Mouse (Mus musculus): Measurements from ENCODE around the gene Slc16a12.
A peak's percentile ranks its signal among the peaks of the same experiment; 100 is the strongest.
"Not testable (repeated sequence)": the region's sequence is repeated elsewhere in the genome, so short reads cannot be mapped to it uniquely, and the experiment has no call there.

Gene Slc16a12

GRCm38 (mm10) chr19:34746688-34747504 is at the start of gene Slc16a12:
Slc16a12 (minus strand) TSS chr19:34747289.
- DNase-seq (ENCODE audit: low read depth, low spot score), result peak; percentile 13
- H3K27me3 ChIP-seq (ENCODE audit: control insufficient read depth, insufficient read depth, low read length, poor library complexity, severe bottlenecking), result no peaks in the 10 kb centered on the region
- H3K36me3 ChIP-seq (ENCODE audit: control insufficient read depth, insufficient read depth, low read length, poor library complexity, severe bottlenecking), result no peaks in the 10 kb centered on the region

GRCm38 (mm10) chr19:34796396-34796795 is 49.3 kb upstream of the Slc16a12 start:
- no peak for DNase-seq (ENCODE audit: low read depth, low spot score)
- no peaks in the 10 kb centered on the region for H3K36me3 ChIP-seq (ENCODE audit: control insufficient read depth, insufficient read depth, low read length, poor library complexity, severe bottlenecking)
- no peaks in the 10 kb centered on the region for H3K27me3 ChIP-seq (ENCODE audit: control insufficient read depth, insufficient read depth, low read length, poor library complexity, severe bottlenecking)

GRCm38 (mm10) chr19:34782491-34782890 is 35.4 kb upstream of the Slc16a12 start:
- no peaks in the 10 kb centered on the region for H3K27me3 ChIP-seq (ENCODE audit: control insufficient read depth, insufficient read depth, low read length, poor library complexity, severe bottlenecking)
- DNase-seq (ENCODE audit: low read depth, low spot score), result no peak
- H3K36me3 ChIP-seq (ENCODE audit: control insufficient read depth, insufficient read depth, low read length, poor library complexity, severe bottlenecking), result no peaks in the 10 kb centered on the region

GRCm38 (mm10) chr19:34778993-34779392 is 31.9 kb upstream of the Slc16a12 start:
- Histone ChIP-seq H3K27me3 (ENCODE audit: control insufficient read depth, insufficient read depth, low read length, poor library complexity, severe bottlenecking) (no peaks in the 10 kb centered on the region), H3K36me3 (ENCODE audit: control insufficient read depth, insufficient read depth, low read length, poor library complexity, severe bottlenecking) (no peaks in the 10 kb centered on the region)
- no peak for DNase-seq (ENCODE audit: low read depth, low spot score)

- no peaks in the 10 kb centered on the region for H3K27me3 ChIP-seq (ENCODE audit: control insufficient read depth, insufficient read depth, low read length, poor library complexity, severe bottlenecking)
- DNase-seq (ENCODE audit: low read depth, low spot score), result no peak
- H3K36me3 ChIP-seq (ENCODE audit: control insufficient read depth, insufficient read depth, low read length, poor library complexity, severe bottlenecking), result no peaks in the 10 kb centered on the region
Measured at GRCm38 (mm10) chr19:34778098-34778497, 31.0 kb upstream of the Slc16a12 start.

GRCm38 (mm10) chr19:34772775-34773174 is 25.7 kb upstream of the Slc16a12 start:
- Histone ChIP-seq H3K36me3 (ENCODE audit: control insufficient read depth, insufficient read depth, low read length, poor library complexity, severe bottlenecking) (no peaks in the 10 kb centered on the region), H3K27me3 (ENCODE audit: control insufficient read depth, insufficient read depth, low read length, poor library complexity, severe bottlenecking) (no peaks in the 10 kb centered on the region)
- DNase-seq (ENCODE audit: low read depth, low spot score), result peak; percentile 75

GRCm38 (mm10) chr19:34770764-34771163 is 23.7 kb upstream of the Slc16a12 start:
- Histone ChIP-seq H3K27me3 (ENCODE audit: control insufficient read depth, insufficient read depth, low read length, poor library complexity, severe bottlenecking) (no peaks in the 10 kb centered on the region), H3K36me3 (ENCODE audit: control insufficient read depth, insufficient read depth, low read length, poor library complexity, severe bottlenecking) (no peaks in the 10 kb centered on the region)
- no peak for DNase-seq (ENCODE audit: low read depth, low spot score)

- Histone ChIP-seq H3K36me3 (ENCODE audit: control insufficient read depth, insufficient read depth, low read length, poor library complexity, severe bottlenecking) (no peaks in the 10 kb centered on the region), H3K27me3 (ENCODE audit: control insufficient read depth, insufficient read depth, low read length, poor library complexity, severe bottlenecking) (no peaks in the 10 kb centered on the region)
- DNase-seq (ENCODE audit: low read depth, low spot score), result no peak
Measured at GRCm38 (mm10) chr19:34758754-34759153, 11.7 kb upstream of the Slc16a12 start.

GRCm38 (mm10) chr19:34756561-34757240 is 9.6 kb upstream of the Slc16a12 start:
- no peak for DNase-seq (ENCODE audit: low read depth, low spot score)
- Histone ChIP-seq H3K36me3 (ENCODE audit: control insufficient read depth, insufficient read depth, low read length, poor library complexity, severe bottlenecking) (no peaks in the 10 kb centered on the region), H3K27me3 (ENCODE audit: control insufficient read depth, insufficient read depth, low read length, poor library complexity, severe bottlenecking) (no peaks in the 10 kb centered on the region)

- DNase-seq (ENCODE audit: low read depth, low spot score), result no peak
- Histone ChIP-seq H3K27me3 (ENCODE audit: control insufficient read depth, insufficient read depth, low read length, poor library complexity, severe bottlenecking) (no peaks in the 10 kb centered on the region), H3K36me3 (ENCODE audit: control insufficient read depth, insufficient read depth, low read length, poor library complexity, severe bottlenecking) (no peaks in the 10 kb centered on the region)
Measured at GRCm38 (mm10) chr19:34755680-34756079, 8.6 kb upstream of the Slc16a12 start.

GRCm38 (mm10) chr19:34753243-34753642 is 6.2 kb upstream of the Slc16a12 start:
- Histone ChIP-seq H3K27me3 (ENCODE audit: control insufficient read depth, insufficient read depth, low read length, poor library complexity, severe bottlenecking) (no peaks in the 10 kb centered on the region), H3K36me3 (ENCODE audit: control insufficient read depth, insufficient read depth, low read length, poor library complexity, severe bottlenecking) (no peaks in the 10 kb centered on the region)
- no peak for DNase-seq (ENCODE audit: low read depth, low spot score)

- no peak for DNase-seq (ENCODE audit: low read depth, low spot score)
- no peaks in the 10 kb centered on the region for H3K36me3 ChIP-seq (ENCODE audit: control insufficient read depth, insufficient read depth, low read length, poor library complexity, severe bottlenecking)
- H3K27me3 ChIP-seq (ENCODE audit: control insufficient read depth, insufficient read depth, low read length, poor library complexity, severe bottlenecking), result no peaks in the 10 kb centered on the region
Measured at GRCm38 (mm10) chr19:34752391-34753092, 5.5 kb upstream of the Slc16a12 start.

- H3K36me3 ChIP-seq (ENCODE audit: control insufficient read depth, insufficient read depth, low read length, poor library complexity, severe bottlenecking), result no peaks in the 10 kb centered on the region
- DNase-seq (ENCODE audit: low read depth, low spot score), result peak; percentile 52
Measured at GRCm38 (mm10) chr19:34751150-34751549, 4.1 kb upstream of the Slc16a12 start.

GRCm38 (mm10) chr19:34748992-34749391 is 1.9 kb upstream of the Slc16a12 start:
- no peak for DNase-seq (ENCODE audit: low read depth, low spot score)
- H3K27me3 ChIP-seq (ENCODE audit: control insufficient read depth, insufficient read depth, low read length, poor library complexity, severe bottlenecking), result no peaks in the 10 kb centered on the region
- no peaks in the 10 kb centered on the region for H3K36me3 ChIP-seq (ENCODE audit: control insufficient read depth, insufficient read depth, low read length, poor library complexity, severe bottlenecking)

More at GRCm38 (mm10) chr19:34751150-34751549, 4.1 kb upstream of the Slc16a12 start:
- H3K27me3 ChIP-seq (ENCODE audit: control insufficient read depth, insufficient read depth, low read length, poor library complexity, severe bottlenecking), result no peaks in the 10 kb centered on the region

GRCm38 (mm10) chr19:34747969-34748368 is 880 bp upstream of the Slc16a12 start:
- not testable (repeated sequence) for H3K36me3 ChIP-seq (ENCODE audit: control insufficient read depth, insufficient read depth, low read length, poor library complexity, severe bottlenecking); DNase-seq (ENCODE audit: low read depth, low spot score); H3K27me3 ChIP-seq (ENCODE audit: control insufficient read depth, insufficient read depth, low read length, poor library complexity, severe bottlenecking)
